Mouse (Mus musculus): ENCODE data around the gene Top2a.

DNA sequence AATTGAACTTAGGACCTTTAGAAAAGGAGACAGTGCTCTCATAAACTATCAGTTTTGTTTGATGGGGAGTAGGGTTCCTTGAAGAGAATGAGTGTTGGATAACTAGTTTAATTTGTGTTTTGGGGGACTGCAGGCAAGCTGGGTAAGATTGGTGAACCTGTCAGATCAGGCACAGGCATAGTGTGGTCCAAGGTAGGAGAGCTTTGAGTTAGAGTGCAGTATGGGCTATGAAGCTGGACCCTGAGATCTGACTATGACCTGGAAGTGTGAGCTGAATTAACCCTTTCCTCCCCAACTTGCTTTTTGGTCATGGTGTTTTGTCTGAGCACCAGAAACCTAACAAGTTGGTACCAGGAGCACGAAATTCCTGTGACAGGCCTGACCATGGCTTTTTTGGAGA is 10.1 kb downstream of the Top2a start:
- TF ChIP-seq CTCF (IDR thresholded peaks at IDR 0.05; ENCODE audit: low read depth, low read length) (no peak), EP300 (IDR thresholded peaks at IDR 0.05; ENCODE audit: insufficient read depth, low read depth, low read length) (no peak), POLR2A (IDR thresholded peaks at IDR 0.05; ENCODE audit: insufficient read depth, low read length) (no peak)

Measured in ES-Bruce4 (cell line).